Mouse (Mus musculus) ES-Bruce4 (cell line): ENCODE measurements around the gene Clns1a. TPM values are rescaled to one million over a fixed set of nuclear protein-coding genes. Genes with fewer than 3 reads are reported as not detected.

ENCODE experiments used
- H3K27ac ChIP-seq: 2 replicates; pipeline ENCODE4 v1.5.1; 2012; ENCODE audit warnings: low read length, inconsistent platforms; ENCODE audit not compliant: insufficient read depth
- H3K27me3 ChIP-seq: 2 replicates; pipeline ENCODE4 v1.6.1; 2012; ENCODE audit warnings: mild to moderate bottlenecking, low read length, inconsistent platforms; ENCODE audit not compliant: control insufficient read depth, poor library complexity, insufficient read depth, severe bottlenecking
- H3K36me3 ChIP-seq: 2 replicates; pipeline ENCODE4 v1.6.1; 2012; ENCODE audit warnings: inconsistent platforms, mild to moderate bottlenecking, low read length, moderate library complexity; ENCODE audit not compliant: control insufficient read depth, poor library complexity, insufficient read depth, severe bottlenecking
- H3K4me1 ChIP-seq: one replicate; pipeline ENCODE4 v1.8.1; 2011; ENCODE audit warnings: low read length; ENCODE audit not compliant: control insufficient read depth, insufficient read depth
- H3K4me3 ChIP-seq: 2 replicates; pipeline ENCODE4 v1.5.1; 2011; ENCODE audit warnings: low read depth, mild to moderate bottlenecking, low read length
- H3K9ac ChIP-seq: 2 replicates; pipeline ENCODE4 v1.6.1; 2012; ENCODE audit warnings: low read depth, mild to moderate bottlenecking, inconsistent platforms; ENCODE audit not compliant: poor library complexity, severe bottlenecking
- H3K9me3 ChIP-seq: replicated peaks from 2 replicates; pipeline ENCODE4 v1.6.1; 2012; ENCODE audit warnings: mild to moderate bottlenecking, low read length, inconsistent platforms; ENCODE audit not compliant: control insufficient read depth, poor library complexity, insufficient read depth, severe bottlenecking
- CTCF ChIP-seq: IDR thresholded peaks from one replicate; pipeline ENCODE4 v1.8.1; 2011; ENCODE audit warnings: low read depth, low read length
- EP300 ChIP-seq: IDR thresholded peaks from 2 replicates; pipeline ENCODE4 v1.6.1; 2011; ENCODE audit warnings: low read depth, low read length; ENCODE audit not compliant: insufficient read depth
- POLR2A ChIP-seq: IDR thresholded peaks from one replicate; pipeline ENCODE4 v1.8.1; 2011; ENCODE audit warnings: low read length; ENCODE audit not compliant: insufficient read depth
- polyA plus RNA-seq: library from polyadenylated mRNA; stranded (reverse); fragments of >200 nt; gene quantifications from 2 replicates; pipeline ENCODE4 v1.2.4, GENCODE M21; 2011; ENCODE audit warnings: low read depth; ENCODE audit not compliant: missing spikeins, insufficient read depth, insufficient read length

Gene Clns1a
- polyA plus RNA-seq, 1 experiment, result 155 TPM

- Histone ChIP-seq H3K9me3 (no peaks in the 10 kb centered on the region), H3K27ac (no peak overlapping the region), H3K27me3 (no peaks in the 10 kb centered on the region), H3K4me1 (peaks cover 4% of the 10 kb centered on the region), H3K36me3 (0 out of 2 replicates have a peak, but pooled peaks cover 8% of the 10 kb centered on the region), H3K9ac (no peak overlapping the region), H3K4me3 (no peak overlapping the region)
- no peak for TF ChIP-seq EP300
- no peak for TF ChIP-seq POLR2A
- TF ChIP-seq CTCF, result no peak
These were observed 26.0 kb downstream of the Clns1a start for GRCm38 (mm10) chr7:97722278-97722918.

- Histone ChIP-seq H3K4me3 (no peak overlapping the region), H3K4me1 (peaks cover 3% of the 10 kb centered on the region), H3K27ac (no peak overlapping the region), H3K27me3 (no peaks in the 10 kb centered on the region), H3K9ac (no peak overlapping the region), H3K36me3 (0 out of 2 replicates have a peak, but pooled peaks cover 2% of the 10 kb centered on the region), H3K9me3 (no peaks in the 10 kb centered on the region)
- TF ChIP-seq POLR2A (no peak), CTCF (no peak), EP300 (no peak)
These were observed 27.5 kb downstream of the Clns1a start for GRCm38 (mm10) chr7:97723646-97724538.

GRCm38 (mm10) chr7:97725401-97725800, 29.0 kb downstream of the Clns1a start:
- Histone ChIP-seq H3K27ac (no peak overlapping the region), H3K9ac (no peak overlapping the region), H3K4me1 (peaks cover 3% of the 10 kb centered on the region), H3K27me3 (no peaks in the 10 kb centered on the region), H3K4me3 (no peak overlapping the region), H3K9me3 (no peaks in the 10 kb centered on the region), H3K36me3 (0 out of 2 replicates have a peak, but pooled peaks cover 2% of the 10 kb centered on the region)
- TF ChIP-seq EP300 (no peak), CTCF (no peak), POLR2A (no peak)

GRCm38 (mm10) chr7:97726080-97726479, 29.6 kb downstream of the Clns1a start:
- H3K4me1 ChIP-seq, result peaks cover 3% of the 10 kb centered on the region
- H3K36me3 ChIP-seq, result 0 out of 2 replicates have a peak, but pooled peaks cover 2% of the 10 kb centered on the region
- H3K9me3 ChIP-seq, result no peaks in the 10 kb centered on the region
- no peak overlapping the region for H3K27ac ChIP-seq
- no peak for TF ChIP-seq POLR2A
- H3K4me3 ChIP-seq, result no peak overlapping the region
- H3K27me3 ChIP-seq, result no peaks in the 10 kb centered on the region
- no peak overlapping the region for H3K9ac ChIP-seq

GRCm38 (mm10) chr7:97726778-97727177, 30.3 kb downstream of the Clns1a start:
- peaks cover 3% of the 10 kb centered on the region for H3K4me1 ChIP-seq
- H3K9ac ChIP-seq, result no peak overlapping the region
- no peak overlapping the region for H3K4me3 ChIP-seq
- H3K27me3 ChIP-seq, result no peaks in the 10 kb centered on the region
- H3K36me3 ChIP-seq, result 0 out of 2 replicates have a peak, but pooled peaks cover 2% of the 10 kb centered on the region
- TF ChIP-seq CTCF (no peak), EP300 (no peak), POLR2A (no peak)
- no peaks in the 10 kb centered on the region for H3K9me3 ChIP-seq
- H3K27ac ChIP-seq, result no peak overlapping the region
